Mouse (Mus musculus): ENCODE results near the gene Rhoq. TPM values are rescaled to one million over a fixed set of nuclear protein-coding genes. Genes with fewer than 3 reads are reported as not detected.

The Rhoq gene
- 5.2 and 6.5 TPM in 2 replicates for polyA plus RNA-seq (2014; fragmentation: Nextera tagmentation; extraction: Ambion mirVana)

GRCm38 (mm10) chr17:86962894-86963585 is at the start of gene Rhoq:
Gene Rhoq, plus strand, starts transcription at chr17:86963082.
- Histone ChIP-seq H3K9me3 (ENCODE audit: control insufficient read depth, low read length) (no peaks in the 10 kb centered on the region), H3K4me2 (peak within 1 kb of the TSS; percentile 87), H3K27ac (ENCODE audit: low read depth, low read length) (peak within 1 kb of the TSS; percentile 49), H3K36me3 (ENCODE audit: control insufficient read depth, insufficient read depth, low read length) (no peaks in the 10 kb centered on the region), H3K9ac (ENCODE audit: low read depth, low read length) (peak within 1 kb of the TSS; percentile 72), H3K4me3 (ENCODE audit: low read depth, low read length) (peak within 1 kb of the TSS; percentile 77), H3K27me3 (replicated peaks; ENCODE audit: control insufficient read depth, insufficient read depth, low read length) (peaks cover 6% of the 10 kb centered on the region; the same call in 1 of the 2 replicates), H3K4me1 (replicated peaks; ENCODE audit: control insufficient read depth, insufficient read depth, low read length) (peaks cover 15% of the 10 kb centered on the region)
- DNase-seq (ENCODE audit: low spot score) (peak; percentile 84), ATAC-seq (replicated peaks; ENCODE audit: low FRiP score) (peak; percentile 88)
- WGBS = under 1% methylated on average over 61 of the region's 86 CpGs

- Histone ChIP-seq H3K4me2 (no peak overlapping the region), H3K27me3 (replicated peaks; ENCODE audit: control insufficient read depth, insufficient read depth, low read length) (no peaks in the 10 kb centered on the region), H3K9ac (ENCODE audit: low read depth, low read length) (no peak overlapping the region), H3K27ac (ENCODE audit: low read depth, low read length) (no peak overlapping the region), H3K9me3 (ENCODE audit: control insufficient read depth, low read length) (no peaks in the 10 kb centered on the region), H3K4me3 (ENCODE audit: low read depth, low read length) (no peak overlapping the region), H3K36me3 (ENCODE audit: control insufficient read depth, insufficient read depth, low read length) (no peaks in the 10 kb centered on the region), H3K4me1 (replicated peaks; ENCODE audit: control insufficient read depth, insufficient read depth, low read length) (no peaks in the 10 kb centered on the region)
- DNase-seq (ENCODE audit: low spot score) (no peak), ATAC-seq (replicated peaks; ENCODE audit: low FRiP score) (no peak)
- 79% methylated on average over 4 of the region's 4 CpGs for WGBS
These were observed 47.3 kb upstream of the Rhoq start for GRCm38 (mm10) chr17:86915540-86915939.

- Histone ChIP-seq H3K4me3 (ENCODE audit: low read depth, low read length) (no peak within 1 kb of the TSS), H3K36me3 (ENCODE audit: control insufficient read depth, insufficient read depth, low read length) (no peaks in the 10 kb centered on the region), H3K4me2 (no peak within 1 kb of the TSS), H3K4me1 (replicated peaks; ENCODE audit: control insufficient read depth, insufficient read depth, low read length) (no peaks in the 10 kb centered on the region), H3K27me3 (replicated peaks; ENCODE audit: control insufficient read depth, insufficient read depth, low read length) (no peaks in the 10 kb centered on the region), H3K27ac (ENCODE audit: low read depth, low read length) (no peak within 1 kb of the TSS), H3K9ac (ENCODE audit: low read depth, low read length) (no peak within 1 kb of the TSS), H3K9me3 (ENCODE audit: control insufficient read depth, low read length) (no peaks in the 10 kb centered on the region)
- DNase-seq (ENCODE audit: low spot score) (no peak), ATAC-seq (replicated peaks; ENCODE audit: low FRiP score) (no peak)
- 86% methylated on average over 10 of the region's 10 CpGs for WGBS
These were observed 45.8 kb upstream of the Rhoq start, which contains the start of gene Tmem247 for GRCm38 (mm10) chr17:86917048-86917447. Gene Tmem247, plus strand, starts transcription at chr17:86917348.

- no peak for DNase-seq (ENCODE audit: low spot score)
- no peaks in the 10 kb centered on the region for H3K36me3 ChIP-seq (ENCODE audit: control insufficient read depth, insufficient read depth, low read length)
- 55% methylated on average over 6 of the region's 6 CpGs for WGBS
- H3K9me3 ChIP-seq (ENCODE audit: control insufficient read depth, low read length) = no peaks in the 10 kb centered on the region
- no peaks in the 10 kb centered on the region for H3K27me3 ChIP-seq (replicated peaks; ENCODE audit: control insufficient read depth, insufficient read depth, low read length)
- no peak overlapping the region for H3K4me2 ChIP-seq
- no peaks in the 10 kb centered on the region for H3K4me1 ChIP-seq (replicated peaks; ENCODE audit: control insufficient read depth, insufficient read depth, low read length)
- no peak for ATAC-seq (replicated peaks; ENCODE audit: low FRiP score)
- H3K4me3 ChIP-seq (ENCODE audit: low read depth, low read length) = no peak overlapping the region
- no peak overlapping the region for H3K9ac ChIP-seq (ENCODE audit: low read depth, low read length)
- no peak overlapping the region for H3K27ac ChIP-seq (ENCODE audit: low read depth, low read length)
These were observed 44.1 kb upstream of the Rhoq start for GRCm38 (mm10) chr17:86918786-86919185.

GRCm38 (mm10) chr17:86919729-86920128 is 43.2 kb upstream of the Rhoq start:
- 75% methylated on average over 11 of the region's 11 CpGs for WGBS
- Histone ChIP-seq H3K9ac (ENCODE audit: low read depth, low read length) (no peak overlapping the region), H3K4me1 (replicated peaks; ENCODE audit: control insufficient read depth, insufficient read depth, low read length) (no peaks in the 10 kb centered on the region), H3K27me3 (replicated peaks; ENCODE audit: control insufficient read depth, insufficient read depth, low read length) (no peaks in the 10 kb centered on the region), H3K27ac (ENCODE audit: low read depth, low read length) (no peak overlapping the region), H3K4me2 (no peak overlapping the region), H3K4me3 (ENCODE audit: low read depth, low read length) (no peak overlapping the region), H3K9me3 (ENCODE audit: control insufficient read depth, low read length) (no peaks in the 10 kb centered on the region), H3K36me3 (ENCODE audit: control insufficient read depth, insufficient read depth, low read length) (no peaks in the 10 kb centered on the region)
- no peak for ATAC-seq (replicated peaks; ENCODE audit: low FRiP score)
- no peak for DNase-seq (ENCODE audit: low spot score)

GRCm38 (mm10) chr17:86924679-86925078 is 38.2 kb upstream of the Rhoq start:
- Histone ChIP-seq H3K4me1 (replicated peaks; ENCODE audit: control insufficient read depth, insufficient read depth, low read length) (no peaks in the 10 kb centered on the region), H3K4me3 (ENCODE audit: low read depth, low read length) (no peak overlapping the region), H3K27ac (ENCODE audit: low read depth, low read length) (no peak overlapping the region), H3K9ac (ENCODE audit: low read depth, low read length) (no peak overlapping the region), H3K4me2 (no peak overlapping the region), H3K9me3 (ENCODE audit: control insufficient read depth, low read length) (no peaks in the 10 kb centered on the region), H3K27me3 (replicated peaks; ENCODE audit: control insufficient read depth, insufficient read depth, low read length) (no peaks in the 10 kb centered on the region), H3K36me3 (ENCODE audit: control insufficient read depth, insufficient read depth, low read length) (no peaks in the 10 kb centered on the region)
- DNase-seq (ENCODE audit: low spot score) (no peak), ATAC-seq (replicated peaks; ENCODE audit: low FRiP score) (no peak)
- 79% methylated on average over 3 of the region's 3 CpGs for WGBS

GRCm38 (mm10) chr17:86926836-86927235 is 36.0 kb upstream of the Rhoq start:
- Histone ChIP-seq H3K36me3 (ENCODE audit: control insufficient read depth, insufficient read depth, low read length) (no peaks in the 10 kb centered on the region), H3K27ac (ENCODE audit: low read depth, low read length) (no peak overlapping the region), H3K27me3 (replicated peaks; ENCODE audit: control insufficient read depth, insufficient read depth, low read length) (no peaks in the 10 kb centered on the region), H3K9ac (ENCODE audit: low read depth, low read length) (no peak overlapping the region), H3K4me2 (no peak overlapping the region), H3K4me1 (replicated peaks; ENCODE audit: control insufficient read depth, insufficient read depth, low read length) (no peaks in the 10 kb centered on the region), H3K9me3 (ENCODE audit: control insufficient read depth, low read length) (no peaks in the 10 kb centered on the region), H3K4me3 (ENCODE audit: low read depth, low read length) (no peak overlapping the region)
- DNase-seq (ENCODE audit: low spot score) = no peak
- WGBS = 73% methylated on average over 3 of the region's 3 CpGs
- no peak for ATAC-seq (replicated peaks; ENCODE audit: low FRiP score)

GRCm38 (mm10) chr17:86929355-86929754 is 33.5 kb upstream of the Rhoq start:
- DNase-seq (ENCODE audit: low spot score) (no peak), ATAC-seq (replicated peaks; ENCODE audit: low FRiP score) (no peak)
- 70% methylated on average over 6 of the region's 6 CpGs for WGBS
- no peaks in the 10 kb centered on the region for H3K4me1 ChIP-seq (replicated peaks; ENCODE audit: control insufficient read depth, insufficient read depth, low read length)
- H3K9me3 ChIP-seq (ENCODE audit: control insufficient read depth, low read length) = no peaks in the 10 kb centered on the region
- H3K4me3 ChIP-seq (ENCODE audit: low read depth, low read length) = no peak overlapping the region
- H3K9ac ChIP-seq (ENCODE audit: low read depth, low read length) = no peak overlapping the region
- peaks cover 3% of the 10 kb centered on the region; the same call in 1 of the 2 replicates for H3K27me3 ChIP-seq (replicated peaks; ENCODE audit: control insufficient read depth, insufficient read depth, low read length)
- H3K36me3 ChIP-seq (ENCODE audit: control insufficient read depth, insufficient read depth, low read length) = no peaks in the 10 kb centered on the region
- H3K4me2 ChIP-seq = no peak overlapping the region
- no peak overlapping the region for H3K27ac ChIP-seq (ENCODE audit: low read depth, low read length)

GRCm38 (mm10) chr17:86929981-86930380 is 32.9 kb upstream of the Rhoq start:
- Histone ChIP-seq H3K27me3 (replicated peaks; ENCODE audit: control insufficient read depth, insufficient read depth, low read length) (peaks cover 3% of the 10 kb centered on the region; the same call in 1 of the 2 replicates), H3K4me3 (ENCODE audit: low read depth, low read length) (no peak overlapping the region), H3K9ac (ENCODE audit: low read depth, low read length) (no peak overlapping the region), H3K4me2 (no peak overlapping the region), H3K27ac (ENCODE audit: low read depth, low read length) (no peak overlapping the region), H3K4me1 (replicated peaks; ENCODE audit: control insufficient read depth, insufficient read depth, low read length) (no peaks in the 10 kb centered on the region), H3K9me3 (ENCODE audit: control insufficient read depth, low read length) (no peaks in the 10 kb centered on the region), H3K36me3 (ENCODE audit: control insufficient read depth, insufficient read depth, low read length) (no peaks in the 10 kb centered on the region)
- DNase-seq (ENCODE audit: low spot score) (no peak), ATAC-seq (replicated peaks; ENCODE audit: low FRiP score) (no peak)
